Mouse (Mus musculus) c-Kit-positive CD71-negative TER-119-negative erythroid progenitor cells, embryonic 14.5 days (primary cell): Measurements from ENCODE around the gene Hsd17b14.
"Not testable (repeated sequence)": the region's sequence is repeated elsewhere in the genome, so short reads cannot be mapped to it uniquely, and the experiment has no call there.

ENCODE experiments used
- DNase-seq: peaks from one replicate; pipeline ENCODE4 v3.0.0-alpha.2; 2013; ENCODE audit warnings: low read depth

The Hsd17b14 gene

GRCm38 (mm10) chr7:45554744-45555143 is at the start of gene Hsd17b14:
Hsd17b14 (plus strand) TSS chr7:45554893.
- DNase-seq = no peak

- DNase-seq = no peak
Observed at GRCm38 (mm10) chr7:45507583-45507982, 47.1 kb upstream of the Hsd17b14 start.

- no peak for DNase-seq
Observed at GRCm38 (mm10) chr7:45508561-45508960, 46.1 kb upstream of the Hsd17b14 start.

GRCm38 (mm10) chr7:45509181-45509882 is 45.4 kb upstream of the Hsd17b14 start:
- no peak for DNase-seq

GRCm38 (mm10) chr7:45509912-45510787 is 44.5 kb upstream of the Hsd17b14 start, which contains the start of gene Nucb1:
Nucb1 (minus strand) TSS chr7:45510406.
- DNase-seq = peak; percentile 95

GRCm38 (mm10) chr7:45514411-45514810 is 40.3 kb upstream of the Hsd17b14 start:
- DNase-seq = no peak

- DNase-seq = peak; percentile 69
Observed at GRCm38 (mm10) chr7:45515436-45515835, 39.3 kb upstream of the Hsd17b14 start.

- DNase-seq = not testable (repeated sequence)
Observed at GRCm38 (mm10) chr7:45516846-45517245, 37.8 kb upstream of the Hsd17b14 start.

GRCm38 (mm10) chr7:45518618-45519017 is 36.1 kb upstream of the Hsd17b14 start:
- DNase-seq = no peak

- no peak for DNase-seq
Observed at GRCm38 (mm10) chr7:45519345-45520120, 35.2 kb upstream of the Hsd17b14 start.

GRCm38 (mm10) chr7:45520605-45521004 is 34.1 kb upstream of the Hsd17b14 start:
- no peak for DNase-seq

- DNase-seq = peak; percentile 86
Observed at GRCm38 (mm10) chr7:45521728-45522184, 32.9 kb upstream of the Hsd17b14 start.

GRCm38 (mm10) chr7:45522194-45522752 is 32.4 kb upstream of the Hsd17b14 start:
- no peak for DNase-seq

- no peak for DNase-seq
Observed at GRCm38 (mm10) chr7:45522957-45523676, 31.6 kb upstream of the Hsd17b14 start.

GRCm38 (mm10) chr7:45523678-45524170 is 31.0 kb upstream of the Hsd17b14 start:
- no peak for DNase-seq

- DNase-seq = peak; percentile 65
Observed at GRCm38 (mm10) chr7:45524841-45525621, 29.7 kb upstream of the Hsd17b14 start.

- DNase-seq = peak; percentile 92
Observed at GRCm38 (mm10) chr7:45525809-45526473, 28.8 kb upstream of the Hsd17b14 start, which contains the start of the genes Ppp1r15a and Plekha4. Ppp1r15a (minus strand) TSS chr7:45526268. Plekha4 (plus strand) TSS chr7:45526330.

- DNase-seq = no peak
Observed at GRCm38 (mm10) chr7:45526474-45527120, 28.1 kb upstream of the Hsd17b14 start.

GRCm38 (mm10) chr7:45527169-45527568 is 27.5 kb upstream of the Hsd17b14 start:
- not testable (repeated sequence) for DNase-seq
